ENCODE assay signal across 8 mouse cellular contexts in the genomic region with DNA sequence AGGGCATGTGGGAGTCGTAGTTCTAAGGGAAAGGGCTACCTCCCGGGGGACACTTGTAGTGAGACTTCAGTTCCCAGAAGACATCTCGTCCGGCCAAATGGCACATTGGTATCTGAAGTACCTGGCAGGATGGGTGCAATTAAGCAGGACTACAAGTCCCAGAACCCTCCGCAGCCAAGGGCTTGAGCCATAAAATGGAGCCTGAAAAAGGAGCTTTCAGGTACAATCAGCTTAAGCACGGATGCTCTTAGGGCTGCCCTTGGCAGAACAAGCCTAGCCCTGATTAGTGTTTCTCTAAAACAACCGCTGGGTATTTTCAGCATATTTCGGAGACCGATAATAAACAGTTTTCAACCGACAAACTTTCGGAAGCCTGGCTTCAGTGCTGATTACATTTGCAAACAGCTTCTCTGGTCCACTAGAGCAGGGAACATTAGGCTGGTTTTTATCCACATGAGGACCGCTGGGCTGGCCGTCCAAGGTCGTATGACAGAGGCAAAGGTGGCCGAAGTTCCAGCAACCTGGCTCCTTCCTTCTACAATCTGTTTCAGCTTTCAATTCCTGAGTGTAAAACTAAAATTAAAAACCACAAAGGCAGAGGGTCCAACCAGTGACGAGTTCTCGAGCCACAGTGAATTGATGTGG. TPM values are rescaled to one million over a fixed set of nuclear protein-coding genes. Genes with fewer than 3 reads are reported as not detected.
DNase-seq lines count a peak whose midpoint lies in the region; ATAC-seq and TF ChIP-seq lines count a peak whose summit lies in the region.

No protein-coding gene starts in this region.

- peak; percentile 69 for DNase-seq in ZHBTc4 (ENCODE audit: low read depth, low spot score)
- peak; percentile 85 to 90 for DNase-seq in cerebellum, postnatal 36 days
- DNase-seq in gastrocnemius, adult 2 months, result peak; percentile 84
- peak; percentile 62 to 73 for DNase-seq in layer of hippocampus, postnatal 36 days
- peak; percentile 74 for DNase-seq in lung, postnatal 14 days
- peak; percentile 92 for DNase-seq in retina, postnatal 1 day
- DNase-seq in thymus, postnatal 4 days, result peak; percentile 64

- TF ChIP-seq CTCF in gastrocnemius, adult 2 months (IDR thresholded peaks at IDR 0.05), result no peak

- peak overlapping the region; percentile 69 for H3K9ac ChIP-seq in hindbrain, embryonic 16.5 days (ENCODE audit: low read depth, low read length)

- WGBS in hindbrain, embryonic 16.5 days, result 9% methylated on average over 17 of the region's 17 CpGs

- H3K9me3 ChIP-seq in hindbrain, embryonic 16.5 days (ENCODE audit: control insufficient read depth, low read length), result no peaks in the 10 kb centered on the region

- H3K4me2 ChIP-seq in hindbrain, embryonic 16.5 days (ENCODE audit: low read length), result peak overlapping the region; percentile 67

- H3K4me3 ChIP-seq in gastrocnemius, adult 2 months, result peak overlapping the region; percentile 81
- peak overlapping the region; percentile 52 for H3K4me3 ChIP-seq in hindbrain, embryonic 16.5 days (ENCODE audit: low read length)

- no peaks in the 10 kb centered on the region for H3K27me3 ChIP-seq in hindbrain, embryonic 16.5 days (replicated peaks; ENCODE audit: control insufficient read depth, insufficient read depth, low read length)

- peak overlapping the region; percentile 91 for H3K27ac ChIP-seq in gastrocnemius, adult 2 months
- H3K27ac ChIP-seq in hindbrain, embryonic 16.5 days (ENCODE audit: low read depth, low read length), result peak overlapping the region; percentile 57; the same call in 1 of the 2 replicates

- ATAC-seq in hindbrain, embryonic 16.5 days, result peak; percentile 91

- H3K36me3 ChIP-seq in hindbrain, embryonic 16.5 days (ENCODE audit: control insufficient read depth, insufficient read depth, low read length), result no peaks in the 10 kb centered on the region

- intact Hi-C loops in gastrocnemius, adult 2 months (cut with DNase I), result loop anchor here (10.0 kb wide), 2 partner anchors 394 to 984 kb away; partner anchors contain the start of gene Ptprg

- no peaks in the 10 kb centered on the region for H3K4me1 ChIP-seq in hindbrain, embryonic 16.5 days (ENCODE audit: control insufficient read depth, insufficient read depth, low read depth, low read length)

RNA-seq across cellular contexts. Expression of gene Fhit, which starts 0.9 kb away (rescaled TPM):
- under 1 TPM; 0.79 to 0.95 TPM for total RNA-seq in gastrocnemius, adult 2 months (2021)
- 8.4 and 8.5 TPM in 2 replicates for polyA plus RNA-seq in hindbrain, embryonic 16.5 days (2015; fragmentation: Nextera tagmentation; extraction: Ambion mirVana)
- 1 to 10 TPM; 4.8 to 6.8 TPM for total RNA-seq in layer of hippocampus, postnatal 36 days (2021)

Comparison
In these comparisons a context has a peak if more than half of its experiments do, and no peak if none do; other contexts are left out.
1. Peak in every context shown above with its lines: DNase-seq, ATAC-seq, H3K4me3 ChIP-seq and H3K27ac ChIP-seq.